Mouse (Mus musculus) E14TG2a.4 (cell line): ENCODE measurements around the gene Prr13.

Source experiments
- CTCF ChIP-seq: conservative IDR thresholded peaks from 2 replicates; pipeline ENCODE4 v1.5.1; 2014; ENCODE audit warnings: low read length
- NANOG ChIP-seq: IDR thresholded peaks from 2 replicates; pipeline ENCODE4 v1.6.1; 2014; ENCODE audit warnings: borderline replicate concordance, low read length, mixed read lengths
- POU5F1 ChIP-seq: IDR thresholded peaks from 2 replicates; pipeline ENCODE4 v1.6.1; 2014; ENCODE audit warnings: low read length, borderline replicate concordance

DNA sequence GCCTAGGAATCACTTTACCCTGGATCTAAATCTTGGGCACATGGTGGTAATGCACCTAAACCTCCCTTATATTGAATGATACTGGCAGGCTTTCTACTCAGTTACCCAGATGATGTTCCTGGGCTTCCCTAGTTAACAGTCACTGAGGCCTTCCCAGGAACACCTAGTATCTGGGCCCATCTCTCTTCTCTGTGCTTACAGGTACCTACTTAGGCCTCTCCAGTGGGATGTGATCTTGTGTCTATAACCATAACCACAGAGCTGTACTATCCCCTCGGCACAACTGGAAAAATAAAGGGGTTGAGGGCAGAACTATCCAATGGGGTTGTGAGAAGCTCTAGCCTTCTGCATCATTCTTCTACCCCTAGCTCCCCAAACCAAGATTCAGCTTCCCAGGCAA lies 48.0 kb downstream of the Prr13 start:
- no peak for TF ChIP-seq CTCF
- no peak for TF ChIP-seq POU5F1
- TF ChIP-seq NANOG: no peak
